Mouse (Mus musculus) G1E (cell line): Measurements from ENCODE around the gene Epm2a.

Experiments
- CTCF ChIP-seq: IDR thresholded peaks from 2 replicates; pipeline ENCODE4 v1.5.1; 2012; ENCODE audit warnings: low read depth, low read length, inconsistent platforms, mixed read lengths
- GATA2 ChIP-seq: IDR thresholded peaks from 2 replicates; pipeline ENCODE4 v1.6.1; 2012; ENCODE audit warnings: low read depth, low read length, inconsistent platforms, borderline replicate concordance

DNA sequence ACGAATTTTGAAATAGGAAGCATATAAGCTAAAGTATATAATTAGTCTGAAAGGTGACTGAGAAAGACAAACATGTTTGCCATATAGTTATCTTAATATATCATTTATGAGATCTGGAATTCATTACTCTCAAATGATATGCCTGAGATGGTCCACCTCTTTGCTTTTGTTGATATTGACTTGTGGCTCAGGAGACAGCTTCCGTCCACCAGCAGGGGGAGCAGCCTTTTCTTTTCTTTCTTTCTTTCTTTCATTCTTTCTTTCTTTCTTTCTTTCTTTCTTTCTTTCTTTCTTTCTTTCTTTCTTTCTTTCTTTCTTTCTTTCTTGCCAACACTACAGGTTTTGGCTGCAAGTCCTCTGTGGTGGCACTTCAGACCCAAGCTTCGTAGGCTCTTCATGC, 16.7 kb upstream of the Epm2a start:
- TF ChIP-seq CTCF (0 out of 2 replicates have a peak, but pooled peaks have one; percentile 16), GATA2 (no peak)
